Mouse (Mus musculus) urinary bladder, adult 2 months (tissue): ENCODE data around the gene Cep152. TPM values are rescaled to one million over a fixed set of nuclear protein-coding genes. Genes with fewer than 3 reads are reported as not detected.

Experiments used
- DNase-seq: peaks from one replicate; pipeline ENCODE4 v3.0.0; 2022; ENCODE audit warnings: low spot score
- polyA plus RNA-seq: library from polyadenylated mRNA; depleted of rRNA; stranded (reverse); fragments of >200 nt; gene quantifications from 2 replicates; pipeline ENCODE4 v1.2.3, GENCODE M21; 2012; rRNA removed

The Cep152 gene
- 2.0 and 2.5 TPM in 2 replicates for polyA plus RNA-seq

DNA sequence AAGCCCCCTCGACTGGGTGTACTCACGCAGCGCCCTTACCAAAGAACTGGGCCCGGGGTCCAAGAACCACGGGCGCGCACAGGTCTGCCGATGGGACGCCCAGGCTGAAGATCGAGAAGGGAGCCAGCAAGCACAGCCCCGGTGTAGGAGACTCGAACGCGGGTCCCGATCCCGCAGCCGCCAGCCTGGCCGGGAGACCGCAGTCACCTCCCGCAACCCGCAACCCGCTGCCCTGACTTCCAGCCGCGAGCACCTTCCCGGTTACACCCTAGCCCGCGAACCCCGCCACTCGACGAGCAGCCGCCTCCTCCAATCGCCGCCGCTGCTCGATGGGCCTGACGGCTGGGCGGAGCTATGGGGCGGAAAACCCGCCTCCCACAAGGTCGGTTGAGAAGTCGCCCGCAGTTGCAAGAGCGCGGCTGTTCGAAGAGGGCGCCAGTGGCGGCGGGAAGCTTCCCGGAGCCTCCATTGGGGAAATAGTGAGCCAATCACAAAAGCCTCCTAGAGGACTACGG, at the start of gene Cep152:
Cep152 (minus strand) TSS at position 277 of the 515 bp plus-strand sequence.
- DNase-seq, result peak; percentile 92

DNA sequence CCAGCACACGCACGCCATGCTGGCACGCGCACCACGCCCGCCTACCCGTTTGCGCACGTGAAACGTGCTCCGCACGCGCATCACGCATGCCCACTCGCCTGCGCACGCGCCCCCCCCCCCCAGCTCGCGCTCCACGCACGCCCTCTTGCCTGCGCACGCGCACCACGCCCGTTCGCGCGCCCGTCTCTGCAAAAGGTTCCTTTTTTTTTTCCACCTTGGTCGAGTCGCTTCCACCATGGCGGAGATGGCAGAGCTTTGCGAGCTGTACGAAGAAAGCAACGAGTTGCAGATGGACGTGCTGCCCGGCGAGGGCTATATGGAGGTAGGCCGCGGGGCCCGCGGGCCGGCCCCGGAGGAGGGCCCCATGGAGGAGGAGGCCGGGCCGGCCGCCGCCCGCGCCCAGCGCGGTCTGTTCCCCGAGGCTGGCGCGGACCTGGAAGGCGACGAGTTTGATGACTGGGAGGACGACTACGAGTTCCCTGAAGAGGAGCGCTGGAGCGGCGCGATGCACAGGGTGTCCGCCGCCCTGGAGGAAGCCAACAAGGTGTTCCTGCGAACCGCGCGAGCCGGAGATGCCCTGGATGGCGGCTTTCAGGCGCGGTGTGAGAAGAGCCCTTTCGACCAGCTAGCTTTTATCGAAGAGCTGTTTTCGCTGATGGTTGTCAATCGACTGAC, 48.2 kb upstream of the Cep152 start, which contains the start of gene Eid1:
Eid1 (plus strand) TSS at position 139 of the 675 bp plus-strand sequence.
- DNase-seq, result peak; percentile 63

- no peak for DNase-seq
Measured at GRCm38 (mm10) chr2:125672568-125672956, 47.6 kb upstream of the Cep152 start.

GRCm38 (mm10) chr2:125670846-125671245, 45.9 kb upstream of the Cep152 start:
- DNase-seq, result no peak

- no peak for DNase-seq
Measured at GRCm38 (mm10) chr2:125667721-125668120, 42.8 kb upstream of the Cep152 start.

GRCm38 (mm10) chr2:125667184-125667583, 42.3 kb upstream of the Cep152 start:
- DNase-seq, result no peak

GRCm38 (mm10) chr2:125666668-125667067, 41.8 kb upstream of the Cep152 start:
- no peak for DNase-seq

DNA sequence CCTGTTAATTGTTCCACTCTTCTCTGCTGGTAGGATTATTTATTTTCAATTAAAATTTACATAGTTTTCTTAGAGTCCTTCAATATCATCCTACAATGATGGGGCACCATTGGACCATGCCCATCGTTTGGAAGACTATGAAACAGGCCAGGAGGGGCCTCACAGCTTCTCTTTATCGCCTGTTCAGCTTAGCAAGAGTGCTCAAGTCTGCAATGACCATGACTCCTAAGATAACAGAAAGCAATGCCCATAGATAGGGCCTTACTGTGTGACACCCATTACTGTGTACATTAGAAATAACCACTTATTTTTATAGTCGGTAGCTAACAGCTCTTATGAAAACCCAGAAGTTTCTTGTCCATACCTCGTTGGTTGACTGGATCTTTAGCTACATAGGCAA, 41.0 kb upstream of the Cep152 start:
- no peak for DNase-seq

GRCm38 (mm10) chr2:125665213-125665612, 40.3 kb upstream of the Cep152 start:
- DNase-seq, result no peak

DNA sequence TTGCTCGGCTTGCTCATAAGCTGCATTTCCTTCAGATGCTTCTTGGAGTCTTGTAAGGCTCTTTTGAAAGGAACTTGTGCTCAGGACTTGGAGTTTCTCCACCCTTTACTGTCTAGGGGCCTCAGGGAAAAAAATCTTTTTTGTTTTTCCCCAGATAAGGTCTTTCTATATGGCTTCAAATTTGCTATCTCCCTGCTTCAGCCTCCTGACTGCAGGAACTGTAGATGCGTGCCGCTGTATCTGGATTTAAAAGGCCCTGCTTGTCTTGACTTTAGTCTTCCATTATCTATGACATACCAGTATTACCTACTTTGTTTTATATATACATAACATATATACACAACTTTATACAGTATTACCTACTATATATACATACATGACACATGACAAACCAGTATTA, 37.6 kb upstream of the Cep152 start:
- DNase-seq, result no peak

DNA sequence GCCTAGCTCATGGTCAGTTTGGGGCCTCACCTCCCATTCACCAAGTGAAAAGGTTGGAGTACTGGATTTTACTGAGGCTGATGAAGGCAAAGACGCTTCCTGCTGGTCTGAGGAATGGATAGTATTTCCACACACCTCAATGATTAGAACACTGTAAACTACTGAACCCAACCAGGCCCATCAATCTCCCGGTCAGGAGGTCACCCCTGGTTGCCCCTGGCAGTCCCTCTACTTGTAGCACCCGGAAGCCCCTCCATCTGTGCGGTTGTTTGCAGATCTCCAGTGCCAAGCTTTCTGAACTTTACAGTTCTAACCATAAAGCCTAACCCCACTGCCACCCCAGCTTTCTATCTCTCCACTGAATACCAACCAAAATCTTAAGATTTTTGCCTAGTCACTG, 36.2 kb upstream of the Cep152 start:
- DNase-seq, result no peak

- no peak for DNase-seq
Measured at GRCm38 (mm10) chr2:125660537-125661130, 35.7 kb upstream of the Cep152 start.

DNA sequence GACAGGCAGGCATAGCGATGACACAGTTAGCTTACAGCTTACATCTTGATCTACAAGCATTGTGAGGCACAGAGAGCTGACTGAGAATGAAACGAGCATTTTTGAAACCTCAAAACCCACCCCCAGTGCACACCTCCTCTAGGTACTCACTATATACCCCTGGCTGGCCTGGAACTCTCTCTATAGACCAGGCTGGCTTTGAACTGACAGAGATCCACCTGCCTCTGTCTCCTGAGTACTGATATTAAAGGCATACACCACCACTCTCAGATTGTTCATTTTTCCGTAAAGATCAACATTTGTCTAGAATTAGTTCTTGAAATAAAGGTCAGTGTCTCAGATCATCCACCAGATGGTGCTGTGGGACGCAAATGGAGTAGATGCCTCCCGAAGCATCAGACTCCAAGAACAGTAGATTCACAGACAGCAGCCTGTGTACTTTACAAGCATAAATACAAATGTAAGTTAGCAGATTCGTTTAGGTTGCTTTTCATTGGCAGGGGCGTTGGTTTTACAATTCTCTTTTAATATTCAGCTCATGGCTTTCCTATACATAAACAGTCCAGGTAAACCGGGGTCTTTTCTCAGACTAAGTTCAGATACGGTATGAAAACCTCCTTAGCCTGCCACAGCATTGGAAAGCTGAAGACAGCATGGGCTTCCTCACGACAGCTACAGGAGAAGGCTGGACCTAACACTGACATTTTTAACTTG, 35.1 kb upstream of the Cep152 start:
- DNase-seq, result no peak

DNA sequence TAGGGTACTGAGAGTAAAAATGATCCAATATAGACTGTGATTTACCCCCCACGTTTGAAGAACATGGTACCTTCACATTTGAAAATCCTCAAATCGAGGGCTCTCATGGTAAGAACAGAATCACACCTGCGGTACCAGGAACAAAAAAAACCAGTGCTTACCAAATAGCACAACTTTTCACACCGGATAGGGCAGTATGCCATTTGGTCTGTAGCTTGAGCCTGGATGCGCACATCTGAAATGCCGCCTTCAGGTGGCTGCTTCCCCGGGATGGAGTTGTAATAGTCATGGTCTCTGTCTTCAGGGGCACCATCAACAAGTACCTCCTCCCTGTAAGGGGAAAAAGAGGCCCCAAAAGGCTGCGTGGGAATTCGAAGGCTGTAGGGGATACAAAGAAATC, 30.5 kb upstream of the Cep152 start:
- DNase-seq, result no peak

DNA sequence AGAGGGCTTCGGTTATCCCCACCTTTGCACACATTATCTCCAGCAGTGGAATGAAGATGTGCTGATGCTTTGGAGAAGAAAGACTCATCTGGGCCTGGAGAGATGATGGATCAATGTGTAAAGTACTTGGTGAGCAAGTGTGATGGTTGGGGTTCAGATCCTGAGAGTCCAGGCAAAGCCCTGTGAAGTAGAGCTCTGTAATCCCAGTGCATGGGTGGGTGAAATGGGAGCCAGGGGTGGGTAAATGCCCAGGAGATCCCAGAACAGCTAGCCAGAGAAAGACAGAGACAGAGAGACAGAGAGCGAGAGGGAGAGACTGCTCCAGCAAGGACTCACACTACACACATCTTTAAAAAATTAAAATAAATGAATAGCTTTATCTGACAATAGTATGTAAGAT, 28.4 kb upstream of the Cep152 start:
- no peak for DNase-seq

DNA sequence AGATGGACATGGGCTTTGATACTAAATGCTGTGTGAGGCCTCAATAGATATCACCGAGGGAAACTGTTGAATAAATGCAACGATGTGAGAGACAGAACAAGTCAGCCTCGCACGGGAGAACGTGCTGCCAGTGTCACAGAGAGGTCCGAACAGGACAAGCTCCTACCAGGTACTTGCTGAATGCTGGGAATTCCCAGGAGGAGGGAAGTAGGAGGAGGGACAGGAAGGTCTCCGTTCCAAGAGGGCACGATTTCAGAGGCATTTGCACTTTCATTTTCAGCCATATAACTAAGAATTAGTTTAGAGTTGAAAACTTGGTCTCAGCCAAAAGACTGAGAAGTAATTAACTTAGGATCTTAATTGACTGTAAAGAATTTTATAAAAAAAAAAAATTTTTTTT, 26.6 kb upstream of the Cep152 start:
- no peak for DNase-seq

GRCm38 (mm10) chr2:125650742-125651352, 25.9 kb upstream of the Cep152 start:
- DNase-seq, result no peak

GRCm38 (mm10) chr2:125650038-125650437, 25.1 kb upstream of the Cep152 start:
- no peak for DNase-seq

DNA sequence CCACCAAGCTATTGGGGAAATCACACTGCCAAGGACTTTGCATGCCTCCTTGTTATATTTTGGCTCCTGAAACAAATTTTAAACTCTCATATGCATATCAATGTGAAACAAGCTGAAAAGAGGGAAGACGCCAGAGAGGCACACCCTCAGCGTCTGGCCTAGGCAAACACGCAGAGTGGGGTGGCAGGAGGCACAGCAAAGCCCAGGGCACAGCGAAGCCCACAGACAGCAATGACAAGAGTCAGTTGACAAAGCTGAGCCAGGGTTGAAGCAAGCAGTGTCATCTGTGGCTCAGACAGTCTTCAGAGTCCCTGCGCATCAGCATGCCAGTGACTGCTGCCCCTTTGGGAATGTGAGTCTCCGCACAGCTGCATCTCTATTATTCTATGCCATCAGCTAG, 20.0 kb upstream of the Cep152 start:
- no peak for DNase-seq

GRCm38 (mm10) chr2:125637331-125637730, 12.4 kb upstream of the Cep152 start:
- DNase-seq, result no peak

DNA sequence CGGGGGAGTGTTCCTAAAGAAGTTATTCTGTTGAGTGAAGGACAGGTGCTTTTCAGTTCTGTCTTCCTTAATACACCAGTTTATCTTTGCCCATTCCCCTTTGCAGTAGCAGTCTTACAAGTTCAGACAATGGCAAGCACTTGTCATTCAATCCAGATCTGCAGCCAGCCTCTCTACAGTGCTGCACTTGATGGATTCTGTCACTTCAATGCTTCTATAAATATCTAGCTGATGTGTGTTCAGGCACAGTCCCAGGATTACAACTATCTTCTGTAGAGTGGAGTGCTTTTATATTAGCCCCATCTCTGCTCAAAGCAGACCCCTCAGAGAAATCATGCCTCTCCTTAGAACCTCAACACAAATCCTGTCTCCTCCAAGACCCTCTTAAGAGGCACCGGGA, 5.1 kb upstream of the Cep152 start:
- DNase-seq, result no peak

GRCm38 (mm10) chr2:125628487-125628886, 3.6 kb upstream of the Cep152 start:
- DNase-seq, result no peak
